Mouse (Mus musculus) bone marrow, adult 2 months (tissue): ENCODE results near the gene Fbxl13. TPM values are rescaled to one million over a fixed set of nuclear protein-coding genes. Genes with fewer than 3 reads are reported as not detected.

Experiments used
- H3K27ac ChIP-seq: fragments of 200-500 bp; 2 replicates; pipeline ENCODE4 v1.5.1; 2012; ENCODE audit warnings: low read depth, mild to moderate bottlenecking, control low read depth, inconsistent platforms, low read length; ENCODE audit not compliant: control insufficient read depth, poor library complexity, insufficient read depth
- H3K4me1 ChIP-seq: fragments of 200-500 bp; 2 replicates; pipeline ENCODE4 v1.6.1; 2011; ENCODE audit warnings: low read length; ENCODE audit not compliant: control insufficient read depth, insufficient read depth
- H3K4me3 ChIP-seq: fragments of 200-500 bp; replicated peaks from 2 replicates; pipeline ENCODE3; 2011; ENCODE audit warnings: mild to moderate bottlenecking, low read depth, low read length, control low read depth; ENCODE audit not compliant: control insufficient read depth
- CTCF ChIP-seq: fragments of 200-500 bp; IDR thresholded peaks from 2 replicates; pipeline ENCODE4 v1.5.1; 2011; ENCODE audit warnings: low read length, control low read depth; ENCODE audit not compliant: control insufficient read depth, insufficient read depth
- POLR2A ChIP-seq: fragments of 200-500 bp; IDR thresholded peaks from 2 replicates; pipeline ENCODE4 v1.6.1; 2011; ENCODE audit warnings: low read depth, mild to moderate bottlenecking, control low read depth, low read length, borderline replicate concordance; ENCODE audit not compliant: control insufficient read depth
- WGBS: fragments of 180-500 bp; shearing (Covaris S2); methylation state at CpG from one replicate; pipeline ENCODE4 v1.1.7; 2018; 5-methylcytosine and 5-hydroxymethylcytosine counted together
- polyA plus RNA-seq: library from polyadenylated mRNA; stranded (reverse); fragments of >200 nt; gene quantifications from 2 replicates; pipeline ENCODE4 v1.2.4, GENCODE M21; 2011; ENCODE audit warnings: low replicate concordance; ENCODE audit not compliant: missing spikeins, insufficient read depth, insufficient read length

The Fbxl13 gene
- polyA plus RNA-seq, 1 experiment = not detected

DNA sequence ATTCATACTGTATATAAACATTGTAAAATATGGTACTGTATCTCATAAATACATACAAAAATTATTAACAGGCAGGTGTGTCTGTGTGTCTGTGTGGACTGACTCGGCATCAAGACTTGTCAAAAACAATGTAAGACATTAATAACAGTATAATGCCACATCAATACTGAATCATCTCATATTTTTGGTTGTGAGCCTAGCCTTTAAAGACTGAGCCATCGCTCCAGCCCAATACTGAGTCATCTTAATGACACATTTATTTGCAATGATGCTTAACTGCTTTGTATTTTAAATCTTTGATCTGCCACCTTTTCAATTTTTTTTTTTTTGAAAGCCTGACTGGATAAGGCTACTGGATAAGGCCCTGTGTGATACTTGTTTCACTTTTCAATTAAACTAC is 146.9 kb downstream of the Fbxl13 start:
- Histone ChIP-seq H3K4me3 (no peak overlapping the region), H3K4me1 (no peaks in the 10 kb centered on the region; the same call in 1 of the 2 replicates), H3K27ac (no peak overlapping the region)
- WGBS = 80% methylated on average over 2 of the region's 2 CpGs
- no peak for TF ChIP-seq POLR2A

DNA sequence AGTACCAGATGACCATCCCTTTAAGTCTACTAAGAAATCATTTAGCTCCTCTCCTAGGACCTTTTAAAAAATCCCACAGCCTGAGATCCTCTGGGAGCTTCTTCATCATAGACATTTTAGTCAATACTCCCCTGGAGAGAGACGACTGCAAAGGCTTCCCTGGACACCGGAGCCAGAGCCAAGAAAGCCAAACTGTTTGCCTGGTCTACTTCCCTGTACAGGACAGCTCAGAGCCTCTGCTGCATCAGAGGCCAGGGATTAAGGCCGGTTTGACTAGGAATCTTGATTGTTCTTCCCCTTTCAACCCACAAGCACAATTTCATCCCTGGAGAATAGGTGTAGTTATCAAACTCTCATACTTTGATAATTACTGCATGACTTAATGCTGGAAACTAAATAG is 148.6 kb downstream of the Fbxl13 start:
- Histone ChIP-seq H3K4me3 (no peak overlapping the region), H3K4me1 (no peaks in the 10 kb centered on the region; the same call in 1 of the 2 replicates), H3K27ac (no peak overlapping the region)
- TF ChIP-seq CTCF (no peak), POLR2A (no peak)
- 81% methylated on average over 3 of the region's 3 CpGs for WGBS

DNA sequence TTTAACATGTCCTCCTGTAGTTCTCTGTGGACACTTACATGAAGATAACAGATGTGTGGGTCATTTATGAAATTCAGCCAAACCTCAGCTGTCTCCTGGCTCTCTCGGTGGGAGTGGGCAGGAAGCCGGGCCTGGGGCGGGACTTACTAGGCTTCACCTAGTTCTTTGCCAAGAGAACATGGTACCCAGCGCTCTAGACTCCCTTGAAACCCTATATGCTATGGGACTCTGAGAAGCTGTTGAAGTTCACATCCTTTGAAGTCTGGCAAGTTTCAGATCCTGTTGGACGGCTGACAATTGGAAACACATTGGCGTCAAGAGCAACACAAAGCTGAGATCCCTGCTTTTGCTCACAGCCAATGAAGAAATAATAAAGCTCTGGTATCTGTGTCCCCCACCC is 149.1 kb downstream of the Fbxl13 start:
- no peak overlapping the region for H3K27ac ChIP-seq
- 70% methylated on average over 6 of the region's 6 CpGs for WGBS
- no peak overlapping the region for H3K4me3 ChIP-seq
- no peaks in the 10 kb centered on the region; the same call in 1 of the 2 replicates for H3K4me1 ChIP-seq
- no peak for TF ChIP-seq CTCF
- TF ChIP-seq POLR2A = no peak

DNA sequence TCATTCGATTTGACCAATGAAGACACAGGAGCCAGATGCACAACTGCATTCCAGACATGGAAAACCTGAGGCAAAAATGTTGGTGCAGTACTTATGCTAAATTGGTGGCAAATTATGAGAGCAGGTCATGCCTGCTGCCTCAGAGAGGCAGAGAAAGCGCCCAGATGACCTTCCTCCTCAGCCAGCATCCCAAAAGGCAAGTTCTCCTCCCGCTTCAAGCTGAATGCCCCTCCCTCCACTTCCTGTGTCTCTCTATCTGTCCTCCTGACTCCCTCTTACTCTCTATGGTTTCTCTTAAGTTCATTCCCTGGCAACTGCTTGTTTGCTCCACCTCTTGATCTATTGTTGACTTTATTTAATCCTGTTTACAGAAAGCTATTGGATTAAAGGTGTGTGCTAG is 150.7 kb downstream of the Fbxl13 start:
- WGBS = 62% methylated on average over 3 of the region's 3 CpGs
- TF ChIP-seq POLR2A = no peak
- no peak for TF ChIP-seq CTCF
- no peak overlapping the region for H3K4me3 ChIP-seq
- no peak overlapping the region for H3K27ac ChIP-seq
- no peaks in the 10 kb centered on the region; the same call in 1 of the 2 replicates for H3K4me1 ChIP-seq

DNA sequence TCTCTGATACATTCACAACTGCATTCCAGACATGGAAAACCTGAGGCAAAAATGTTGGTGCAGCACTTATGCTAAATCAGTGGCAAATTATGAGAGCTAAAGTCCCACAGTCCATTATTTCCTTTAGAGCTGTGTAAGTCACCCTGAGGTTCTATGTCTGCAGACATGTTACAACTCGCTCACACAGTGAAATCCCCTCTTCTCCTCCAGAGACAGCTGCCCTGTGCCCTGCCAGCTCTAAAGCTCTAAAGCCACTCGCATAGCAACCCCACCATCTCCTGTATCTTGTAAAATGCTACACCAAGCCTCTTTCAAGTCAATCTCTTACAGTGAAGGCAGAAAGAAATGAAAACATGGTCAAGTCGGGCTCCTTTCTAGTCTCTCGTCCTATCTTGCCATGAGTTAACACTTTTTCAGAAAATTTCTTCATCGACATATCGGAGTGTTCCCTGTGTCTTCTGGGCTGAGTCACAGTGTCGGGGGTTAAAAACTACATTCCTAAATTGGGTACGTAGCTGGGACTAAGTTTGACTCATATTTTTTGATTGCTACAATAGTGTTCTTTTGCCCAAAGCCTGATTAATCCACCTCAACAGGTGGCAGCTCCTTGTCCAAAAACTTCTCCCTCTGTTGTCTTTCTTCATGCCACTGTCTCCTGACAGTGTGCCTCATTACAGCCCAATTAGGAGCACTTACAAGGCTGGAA is 152.0 kb downstream of the Fbxl13 start:
- Histone ChIP-seq H3K4me3 (no peak overlapping the region), H3K4me1 (no peaks in the 10 kb centered on the region; the same call in 1 of the 2 replicates), H3K27ac (no peak overlapping the region)
- 78% methylated on average over 8 of the region's 8 CpGs for WGBS
- no peak for TF ChIP-seq CTCF
- TF ChIP-seq POLR2A = no peak

DNA sequence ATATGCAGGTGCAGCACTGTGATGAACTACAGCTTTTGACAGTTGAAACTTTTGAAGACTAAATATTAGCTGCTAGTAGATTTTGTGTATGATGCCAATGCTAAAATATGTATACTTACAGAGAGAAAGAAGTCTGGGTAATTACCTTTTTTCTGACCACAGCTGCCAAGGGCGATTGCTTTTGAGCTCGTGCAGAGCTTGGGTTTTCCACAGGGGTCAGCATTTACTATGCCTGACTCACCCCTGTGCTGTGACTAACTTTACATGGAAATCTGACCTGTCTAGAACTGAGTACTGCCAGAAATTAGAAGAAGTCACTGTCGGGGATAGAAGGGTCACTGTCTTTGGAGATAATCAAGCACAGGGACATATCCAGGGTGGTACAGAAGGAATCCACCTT is 153.2 kb downstream of the Fbxl13 start:
- WGBS = 81% methylated on average over 3 of the region's 3 CpGs
- no peak for TF ChIP-seq POLR2A
- TF ChIP-seq CTCF = no peak
- no peaks in the 10 kb centered on the region; the same call in 1 of the 2 replicates for H3K4me1 ChIP-seq
- H3K27ac ChIP-seq = no peak overlapping the region
- no peak overlapping the region for H3K4me3 ChIP-seq

DNA sequence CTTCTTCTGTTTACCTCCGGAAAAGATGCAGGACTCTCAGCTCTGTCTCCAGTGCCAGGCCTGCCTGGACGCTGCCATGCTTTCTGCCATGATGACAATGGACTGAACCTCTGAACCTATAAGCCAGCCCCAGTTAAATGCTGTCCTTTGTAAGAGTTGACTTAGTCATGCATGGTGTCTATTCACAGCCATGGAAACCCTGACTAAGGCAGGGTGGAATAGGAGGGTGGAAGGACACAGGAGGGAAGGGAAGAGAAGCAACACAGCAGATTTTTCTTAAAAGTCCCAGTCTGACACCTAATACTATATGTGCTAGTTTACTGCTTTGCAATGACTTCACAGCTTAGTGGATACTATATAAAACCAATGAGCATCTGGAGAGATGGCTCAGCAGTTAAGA is 154.0 kb downstream of the Fbxl13 start:
- WGBS = 76% methylated on average over 2 of the region's 2 CpGs
- TF ChIP-seq CTCF (no peak), POLR2A (no peak)
- Histone ChIP-seq H3K4me1 (no peaks in the 10 kb centered on the region; the same call in 1 of the 2 replicates), H3K27ac (no peak overlapping the region), H3K4me3 (no peak overlapping the region)

DNA sequence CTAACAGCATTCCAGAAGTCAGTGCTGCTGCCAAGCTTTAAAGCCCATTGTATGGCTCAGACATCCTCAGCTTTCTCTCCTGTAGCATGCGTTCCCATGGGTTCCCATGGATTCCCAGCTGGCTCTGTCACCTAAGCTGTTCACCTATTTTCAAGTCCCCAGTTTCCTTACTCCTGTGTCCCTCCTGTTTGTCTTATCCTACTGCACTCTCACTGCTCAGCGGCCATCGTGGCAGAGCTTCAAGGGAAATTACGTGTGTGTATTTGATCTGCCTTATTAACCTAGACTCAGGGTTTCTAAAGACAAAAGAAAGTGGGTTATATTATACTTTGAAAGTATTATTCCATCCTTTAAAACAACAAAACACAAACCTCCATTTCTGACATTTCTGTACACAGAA is 156.3 kb downstream of the Fbxl13 start:
- TF ChIP-seq CTCF (no peak), POLR2A (no peak)
- Histone ChIP-seq H3K27ac (no peak overlapping the region), H3K4me3 (no peak overlapping the region), H3K4me1 (no peaks in the 10 kb centered on the region; the same call in 1 of the 2 replicates)
- WGBS = 86% methylated on average over 4 of the region's 4 CpGs

DNA sequence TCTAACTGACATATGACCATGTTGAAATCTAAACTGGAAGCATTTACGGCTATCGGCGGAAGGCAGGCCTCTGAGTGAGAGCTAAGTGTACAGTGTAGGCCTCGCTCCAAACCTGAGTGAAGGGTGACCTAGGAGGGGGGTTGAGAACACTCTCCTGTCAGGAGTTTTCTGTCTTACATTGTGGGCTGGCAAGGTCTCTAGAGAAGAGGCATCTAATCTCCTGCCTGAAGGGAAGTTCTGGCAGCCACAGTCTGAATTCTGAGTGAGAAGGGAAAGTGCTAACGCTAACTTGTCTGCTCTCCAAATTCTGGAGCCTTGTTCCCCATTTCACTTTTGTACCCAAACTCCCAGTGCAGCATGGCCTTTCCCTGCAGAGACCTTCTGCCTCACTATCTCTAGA is 156.9 kb downstream of the Fbxl13 start:
- H3K27ac ChIP-seq = no peak overlapping the region

More for the DNA sequence above, 156.9 kb downstream of the Fbxl13 start:
- Histone ChIP-seq H3K4me1 (no peaks in the 10 kb centered on the region; the same call in 1 of the 2 replicates), H3K4me3 (no peak overlapping the region)
- 82% methylated on average over 5 of the region's 5 CpGs for WGBS
- TF ChIP-seq CTCF (no peak), POLR2A (no peak)
